Mouse (Mus musculus): ENCODE results near the gene Sgta. TPM values are rescaled to one million over a fixed set of nuclear protein-coding genes. Genes with fewer than 3 reads are reported as not detected.

The Sgta gene
- total and polyA plus RNA-seq, 3 experiments = 100 to 1,019 (median 152) TPM

GRCm38 (mm10) chr10:81082168-81082960 is 22.4 kb upstream of the Sgta start (continued):
- no peak for TF ChIP-seq MAFK (IDR thresholded peaks at IDR 0.05; ENCODE audit: borderline replicate concordance, low read depth, low read length)

- Histone ChIP-seq H3K27me3 (ENCODE audit: control insufficient read depth in 1 of 2, insufficient read depth in 2 of 2, low read length in 2 of 2) (no peaks in the 10 kb centered on the region), H3K79me2 (ENCODE audit: control insufficient read depth, insufficient read depth, low read length, poor library complexity) (no peaks in the 10 kb centered on the region; the same call in 1 of the 2 replicates), H3K4me1 (ENCODE audit: control insufficient read depth in 1 of 2, insufficient read depth in 2 of 2, low read length in 2 of 2) (no peaks in the 10 kb centered on the region), H3K9me3 (replicated peaks; ENCODE audit: insufficient read depth, low read length) (no peaks in the 10 kb centered on the region), H3K36me3 (ENCODE audit: control insufficient read depth in 1 of 2, insufficient read depth in 2 of 2, low read length in 2 of 2) (no peaks in the 10 kb centered on the region; a peak in 1 of 4 replicates), H3K27ac (ENCODE audit: control insufficient read depth, low read depth, low read length) (no peak overlapping the region), H3K4me3 (ENCODE audit: control insufficient read depth in 1 of 2, insufficient read depth in 1 of 2, low read depth in 2 of 2, low read length in 2 of 2) (no peak overlapping the region), H3K9ac (ENCODE audit: control insufficient read depth, low read depth, low read length, poor library complexity, severe bottlenecking) (no peak overlapping the region)
- DNase-seq (ENCODE audit: low read depth, low spot score) = no peak
- no peak for TF ChIP-seq KAT2A (conservative IDR thresholded peaks at IDR 0.05; ENCODE audit: low read depth, low read length)
- TF ChIP-seq TCF12 (IDR thresholded peaks at IDR 0.05; ENCODE audit: low read depth, low read length) = no peak
- no peak for TF ChIP-seq NELFE (IDR thresholded peaks at IDR 0.05; ENCODE audit: low read depth, low read length)
- no peak for TF ChIP-seq CHD1 (IDR thresholded peaks at IDR 0.05; ENCODE audit: low read depth, low read length)
- no peak for TF ChIP-seq ZKSCAN1 (IDR thresholded peaks at IDR 0.05; ENCODE audit: low read depth, low read length)
- TF ChIP-seq CHD2 (IDR thresholded peaks at IDR 0.05; ENCODE audit: low read length) = no peak
- no peak for TF ChIP-seq POLR2AphosphoS2 (IDR thresholded peaks at IDR 0.05; ENCODE audit: low read length)
- TF ChIP-seq MXI1 (IDR thresholded peaks at IDR 0.05; ENCODE audit: low read depth, low read length) = no peak
- TF ChIP-seq TBP (IDR thresholded peaks at IDR 0.05; ENCODE audit: low read depth, low read length) = no peak
- no peak for TF ChIP-seq NRF1 (IDR thresholded peaks at IDR 0.05; ENCODE audit: insufficient read depth, low read depth, low read length, poor library complexity, severe bottlenecking)
- no peak for TF ChIP-seq ZC3H11A (IDR thresholded peaks at IDR 0.05; ENCODE audit: low read depth, low read length)
- TF ChIP-seq MYC (IDR thresholded peaks at IDR 0.05; ENCODE audit: low read depth, low read length) = no peak
- TF ChIP-seq ZNF384 (IDR thresholded peaks at IDR 0.05; ENCODE audit: low read depth, low read length) = no peak
- TF ChIP-seq ZMIZ1 (IDR thresholded peaks at IDR 0.05; ENCODE audit: low read depth, low read length) = no peak
- no peak for TF ChIP-seq MAZ (IDR thresholded peaks at IDR 0.05; ENCODE audit: low read depth, low read length)
Observed at GRCm38 (mm10) chr10:81080008-81080655, 20.2 kb upstream of the Sgta start.

GRCm38 (mm10) chr10:81077916-81078315 is 17.9 kb upstream of the Sgta start:
- Histone ChIP-seq H3K9me3 (replicated peaks; ENCODE audit: insufficient read depth, low read length) (no peaks in the 10 kb centered on the region), H3K4me1 (ENCODE audit: control insufficient read depth in 1 of 2, insufficient read depth in 2 of 2, low read length in 2 of 2) (no peaks in the 10 kb centered on the region), H3K27me3 (ENCODE audit: control insufficient read depth in 1 of 2, insufficient read depth in 2 of 2, low read length in 2 of 2) (no peaks in the 10 kb centered on the region), H3K9ac (ENCODE audit: control insufficient read depth, low read depth, low read length, poor library complexity, severe bottlenecking) (no peak overlapping the region), H3K4me3 (ENCODE audit: control insufficient read depth in 1 of 2, insufficient read depth in 1 of 2, low read depth in 2 of 2, low read length in 2 of 2) (no peak overlapping the region), H3K36me3 (ENCODE audit: control insufficient read depth in 1 of 2, insufficient read depth in 2 of 2, low read length in 2 of 2) (no peaks in the 10 kb centered on the region; a peak in 1 of 4 replicates), H3K79me2 (ENCODE audit: control insufficient read depth, insufficient read depth, low read length, poor library complexity) (peaks cover 2% of the 10 kb centered on the region), H3K27ac (ENCODE audit: control insufficient read depth, low read depth, low read length) (no peak overlapping the region)
- no peak for TF ChIP-seq MAZ (IDR thresholded peaks at IDR 0.05; ENCODE audit: low read depth, low read length)
- TF ChIP-seq POLR2AphosphoS2 (IDR thresholded peaks at IDR 0.05; ENCODE audit: low read length) = no peak
- TF ChIP-seq ZKSCAN1 (IDR thresholded peaks at IDR 0.05; ENCODE audit: low read depth, low read length) = no peak
- TF ChIP-seq TCF12 (IDR thresholded peaks at IDR 0.05; ENCODE audit: low read depth, low read length) = no peak
- no peak for TF ChIP-seq ETS1 (IDR thresholded peaks at IDR 0.05; ENCODE audit: low read depth, low read length)
- no peak for TF ChIP-seq POLR2AphosphoS5 (IDR thresholded peaks at IDR 0.05; ENCODE audit: borderline replicate concordance, low read depth, low read length)
- TF ChIP-seq NRF1 (IDR thresholded peaks at IDR 0.05; ENCODE audit: insufficient read depth, low read depth, low read length, poor library complexity, severe bottlenecking) = no peak
- no peak for TF ChIP-seq E2F4 (IDR thresholded peaks at IDR 0.05; ENCODE audit: borderline replicate concordance, low read depth, low read length)
- no peak for TF ChIP-seq USF2 (IDR thresholded peaks at IDR 0.05; ENCODE audit: borderline replicate concordance in 1 of 2, insufficient read depth in 1 of 2, low read depth in 1 of 2, low read length in 2 of 2)
- TF ChIP-seq ZC3H11A (IDR thresholded peaks at IDR 0.05; ENCODE audit: low read depth, low read length) = no peak
- TF ChIP-seq CHD2 (IDR thresholded peaks at IDR 0.05; ENCODE audit: low read length) = no peak
- TF ChIP-seq GABPA (IDR thresholded peaks at IDR 0.05; ENCODE audit: low read depth, low read length) = no peak
- TF ChIP-seq JUND (IDR thresholded peaks at IDR 0.05; ENCODE audit: low read depth, low read length) = no peak
- no peak; a peak in 1 of 4 replicates for TF ChIP-seq POLR2A (IDR thresholded peaks at IDR 0.05; ENCODE audit: control insufficient read depth in 1 of 2, insufficient read depth in 1 of 2, low read depth in 1 of 2, low read length in 2 of 2, poor library complexity in 1 of 2)
- no peak for DNase-seq (ENCODE audit: low read depth, low spot score)

Data from MEL (cell line).